Mouse (Mus musculus): Measurements from ENCODE around the gene Eipr1. TPM values are rescaled to one million over a fixed set of nuclear protein-coding genes. Genes with fewer than 3 reads are reported as not detected.

Eipr1 gene
- total RNA-seq, 2 experiments from 2014 or later: 63.9 to 65.5 TPM

DNA sequence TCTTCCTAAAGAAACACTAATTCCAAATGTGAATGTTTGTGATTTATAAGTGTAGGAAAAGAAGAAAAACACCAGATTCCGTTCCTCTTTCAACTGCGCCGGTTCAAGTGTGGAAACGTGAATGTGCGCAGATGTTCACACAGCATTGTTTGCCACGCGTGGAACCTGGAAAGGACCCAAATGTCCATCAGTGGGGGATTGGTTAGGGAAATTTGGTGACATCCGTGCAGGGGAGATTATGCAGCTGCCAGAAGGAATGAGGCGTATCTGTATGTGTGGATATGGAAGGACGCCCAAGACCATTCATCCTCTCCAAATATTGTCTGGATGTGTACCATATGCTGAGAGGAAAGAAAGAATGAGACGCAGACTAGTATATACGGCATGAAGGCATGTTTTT is 111.7 kb downstream of the Eipr1 start:
- DNase-seq (ENCODE audit: low spot score in 2 of 2): peak; percentile 39 to 59

DNA sequence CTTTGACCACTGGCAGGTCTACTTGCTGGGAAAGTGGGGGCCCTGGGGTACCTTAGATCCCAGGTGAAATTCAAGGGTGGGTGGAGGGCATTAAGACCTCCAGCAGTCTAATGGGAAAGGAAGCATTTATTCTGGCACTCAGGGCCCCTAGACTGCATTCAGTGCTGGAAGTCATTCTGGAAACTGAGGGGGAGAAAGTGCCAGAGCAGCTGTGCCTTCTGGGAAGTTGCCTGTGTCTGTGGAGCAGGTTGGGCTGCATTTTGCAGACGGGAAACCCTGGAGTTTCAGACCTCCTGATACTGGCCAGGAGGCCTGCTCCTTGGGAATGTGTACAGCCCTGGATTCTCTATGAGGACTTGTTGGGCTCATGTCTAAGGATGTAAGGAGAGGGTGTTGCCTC is 114.5 kb downstream of the Eipr1 start:
- DNase-seq (ENCODE audit: low spot score in 2 of 2): no peak

More for the DNA sequence above, 111.7 kb downstream of the Eipr1 start:
- intact Hi-C loops (cut with DNase I): no loop called here

DNA sequence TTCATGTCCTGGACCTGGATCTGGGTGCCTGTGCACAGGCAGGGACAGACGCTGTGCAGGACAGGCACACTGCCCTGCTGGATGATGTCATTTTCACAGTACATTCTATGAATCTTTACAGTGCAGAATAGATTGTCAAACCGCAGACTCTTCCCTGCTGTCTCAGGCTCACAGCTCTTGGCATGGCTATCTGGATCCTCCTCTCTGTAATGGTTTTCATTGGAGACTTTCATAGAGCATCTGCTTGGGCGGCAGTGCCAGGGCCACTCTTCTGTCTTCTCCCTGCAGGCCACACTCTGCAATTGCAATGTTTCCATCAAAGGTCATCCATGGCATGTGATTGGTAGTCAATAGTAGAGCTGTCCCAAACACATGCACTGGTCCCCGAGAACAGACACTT is 117.2 kb downstream of the Eipr1 start:
- intact Hi-C loops (cut with DNase I): no loop called here
- no peak for DNase-seq (ENCODE audit: low spot score in 2 of 2)

More for the DNA sequence above, 114.5 kb downstream of the Eipr1 start:
- intact Hi-C loops (cut with DNase I): no loop called here

DNA sequence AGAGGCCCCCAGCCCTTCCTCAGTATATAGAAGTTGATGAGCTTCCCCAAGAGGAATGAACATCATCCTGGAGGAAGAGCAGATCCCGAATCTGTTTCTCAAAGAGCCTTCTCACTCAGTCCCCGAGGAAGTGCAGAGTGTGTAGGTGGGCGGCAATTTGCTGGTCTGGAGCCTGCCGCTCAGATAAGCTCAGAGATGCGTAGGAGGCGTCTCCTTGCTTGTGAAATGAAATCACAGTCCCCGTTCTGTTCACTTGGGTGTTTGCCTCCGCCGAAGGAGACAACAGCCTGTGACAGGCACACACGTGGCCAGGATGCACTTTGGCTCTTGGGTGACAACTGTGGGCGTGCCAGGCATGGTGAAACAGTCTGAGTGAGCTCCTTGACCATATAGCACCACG is 120.7 kb downstream of the Eipr1 start:
- DNase-seq (ENCODE audit: low spot score in 2 of 2): peak; percentile 86 to 87
- intact Hi-C loops (cut with DNase I): loop anchor here (5.0 kb wide), 2 partner anchors 270 to 660 kb away; no protein-coding TSS in a partner anchor

DNA sequence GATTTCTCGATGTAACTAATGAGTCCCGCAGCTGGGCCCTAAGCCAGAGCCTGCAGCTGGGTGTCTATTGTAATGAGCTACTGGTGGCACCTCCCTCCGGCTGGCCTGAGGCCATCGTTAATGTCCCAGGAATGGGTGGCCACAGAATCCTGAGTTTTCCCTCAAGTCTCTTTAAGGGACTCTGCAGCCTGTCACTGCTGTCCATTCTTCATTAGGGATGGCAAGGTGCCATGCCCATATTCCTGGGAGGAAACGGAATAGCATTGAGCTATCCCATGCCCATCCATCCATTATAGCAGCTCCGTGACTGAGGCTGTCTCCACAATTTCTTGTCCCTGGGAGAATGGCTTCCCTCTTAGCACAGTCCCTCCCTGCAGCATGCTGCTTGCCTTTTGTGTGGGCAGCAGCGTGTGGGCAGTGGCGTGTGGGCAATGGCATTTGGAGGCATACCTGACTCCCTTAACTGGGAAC is 123.2 kb downstream of the Eipr1 start:
- intact Hi-C loops (cut with DNase I): loop anchor here (5.0 kb wide), 2 partner anchors 267 to 657 kb away; no protein-coding TSS in a partner anchor

DNA sequence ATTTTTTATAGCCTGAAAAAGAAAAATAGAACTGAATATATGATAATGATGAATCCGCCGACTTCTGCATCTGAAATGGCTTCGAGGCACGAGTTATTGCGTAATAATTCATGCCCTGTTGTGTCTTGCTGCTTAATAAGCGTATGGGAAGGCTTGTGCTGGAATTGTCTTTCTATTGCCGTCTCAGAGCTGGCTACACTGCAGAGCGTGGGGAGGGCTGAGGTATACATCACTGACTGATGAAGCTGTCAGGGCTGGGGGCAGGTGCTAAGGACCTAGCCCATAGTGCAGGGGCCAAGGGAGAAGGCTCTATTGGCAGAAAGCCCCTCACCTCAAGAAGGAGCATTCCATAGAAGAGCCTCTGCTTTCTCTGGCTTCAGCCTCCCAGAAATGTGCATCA is 123.9 kb downstream of the Eipr1 start:
- no peak for DNase-seq (ENCODE audit: low spot score in 2 of 2)
- intact Hi-C loops (cut with DNase I): no loop called here

More for the DNA sequence above, 123.2 kb downstream of the Eipr1 start:
- DNase-seq (ENCODE audit: low spot score in 2 of 2): peak; percentile 64 to 79

DNA sequence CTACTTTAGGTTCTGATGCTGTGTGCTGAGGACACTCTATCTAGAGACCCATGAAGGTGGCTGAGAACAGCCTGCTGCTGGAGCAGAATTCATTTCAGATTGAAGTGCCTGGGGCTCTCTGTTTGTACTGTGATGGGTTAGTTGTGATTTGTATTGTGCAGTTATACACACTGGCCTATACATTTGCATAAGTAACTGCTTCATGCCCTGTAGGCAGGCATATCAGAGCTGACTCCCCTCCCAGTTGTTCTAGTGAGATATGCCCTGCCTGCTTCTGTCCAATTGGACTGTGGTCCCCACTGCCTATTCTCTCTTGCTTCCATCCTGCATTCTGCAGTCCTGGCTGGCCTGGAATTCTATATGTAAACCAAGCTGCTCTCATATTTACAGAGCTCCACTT is 128.9 kb downstream of the Eipr1 start:
- intact Hi-C loops (cut with DNase I): no loop called here
- DNase-seq (ENCODE audit: low spot score in 2 of 2): no peak

DNA sequence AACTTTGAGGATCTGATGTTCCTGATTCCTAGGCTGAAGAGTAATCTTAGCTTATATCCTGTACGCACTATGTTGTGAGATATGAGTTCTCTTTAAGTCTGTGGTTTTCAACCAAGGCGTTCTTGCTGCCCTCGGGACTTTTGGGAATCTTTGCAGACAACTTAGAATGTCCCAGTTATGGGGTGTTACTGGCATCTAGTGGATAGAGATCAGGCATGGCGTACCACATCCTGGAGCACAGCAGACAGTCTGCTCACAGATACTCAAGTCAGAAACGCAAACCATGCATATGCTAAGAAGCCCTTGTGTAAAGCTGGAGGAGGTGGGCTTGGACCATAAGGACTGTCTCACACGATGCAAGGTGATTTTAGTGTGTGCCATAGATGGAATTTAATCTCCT is 136.1 kb downstream of the Eipr1 start:
- intact Hi-C loops (cut with DNase I): no loop called here
- DNase-seq (ENCODE audit: low spot score in 2 of 2): no peak

DNA sequence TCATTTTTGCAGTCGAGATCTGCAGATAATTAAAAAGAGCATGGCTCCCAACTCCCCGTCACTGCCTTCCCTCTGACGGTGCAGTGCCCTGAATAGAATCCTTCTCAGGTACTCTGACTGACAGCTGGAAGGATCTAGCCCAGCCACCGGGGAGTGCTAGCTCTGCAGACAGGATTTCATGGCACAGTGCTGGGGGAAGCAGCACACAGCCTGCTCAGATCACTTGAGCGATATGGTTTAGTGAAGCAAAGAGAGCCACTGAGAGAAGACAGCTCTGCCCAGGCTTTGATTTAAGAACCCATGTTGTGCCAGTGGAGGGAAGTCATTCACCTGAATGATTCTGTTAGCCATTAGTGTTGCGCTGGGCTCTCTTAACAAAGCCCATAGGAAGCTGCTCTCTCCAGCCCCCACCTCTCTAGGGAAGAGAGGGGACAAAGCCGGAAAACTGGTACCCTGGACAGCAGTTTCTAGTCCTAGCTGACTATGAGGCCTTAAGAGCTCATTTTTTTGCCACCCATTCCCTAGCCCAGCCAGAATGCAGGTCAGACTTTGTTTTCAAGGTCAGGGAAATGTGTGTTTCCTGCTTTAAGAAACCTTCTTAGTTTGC is 137.6 kb downstream of the Eipr1 start:
- DNase-seq (ENCODE audit: low spot score in 2 of 2): no peak
- intact Hi-C loops (cut with DNase I): no loop called here

DNA sequence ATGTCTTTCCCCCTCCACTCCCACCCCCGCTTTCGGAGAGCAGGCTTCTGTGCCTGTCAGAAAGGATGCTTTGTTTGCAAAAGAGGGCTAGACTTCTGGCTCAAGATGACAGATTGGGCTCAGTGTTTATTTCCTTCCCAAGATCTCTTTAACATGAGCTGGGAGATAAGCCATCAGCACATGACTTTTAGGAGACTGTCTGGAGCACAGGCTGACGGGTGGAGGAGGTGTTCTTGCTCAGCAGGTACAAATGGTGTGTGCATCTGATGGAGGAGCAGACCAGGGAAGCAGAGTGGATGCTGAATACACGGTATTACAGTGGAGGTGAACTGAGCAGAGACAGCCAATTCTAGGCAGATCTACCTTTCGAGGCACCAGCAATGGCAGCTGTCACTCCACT is 139.9 kb downstream of the Eipr1 start:
- no peak for DNase-seq (ENCODE audit: low spot score in 2 of 2)
- intact Hi-C loops (cut with DNase I): no loop called here

DNA sequence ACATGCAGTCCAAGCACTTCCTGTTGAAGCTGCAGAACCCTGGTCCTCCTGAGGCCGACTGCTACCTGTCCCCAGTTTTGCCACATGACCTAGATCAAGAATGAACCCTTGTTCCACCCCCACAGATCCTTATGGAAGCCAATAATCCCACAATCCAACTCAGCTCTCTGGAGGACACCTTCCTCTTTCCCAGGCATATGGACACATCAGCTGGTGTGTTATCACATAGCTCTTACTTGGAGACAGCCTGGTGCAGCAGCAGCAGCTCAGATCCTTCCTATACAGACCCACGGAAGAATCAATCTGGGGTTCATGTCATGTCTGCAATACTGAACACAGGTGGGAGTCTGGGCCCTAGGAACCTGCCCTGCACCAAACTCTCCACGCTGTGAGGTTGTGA is 145.0 kb downstream of the Eipr1 start:
- intact Hi-C loops (cut with DNase I): no loop called here
- DNase-seq (ENCODE audit: low spot score in 2 of 2): peak in 1 of 2 experiments; percentile 14

DNA sequence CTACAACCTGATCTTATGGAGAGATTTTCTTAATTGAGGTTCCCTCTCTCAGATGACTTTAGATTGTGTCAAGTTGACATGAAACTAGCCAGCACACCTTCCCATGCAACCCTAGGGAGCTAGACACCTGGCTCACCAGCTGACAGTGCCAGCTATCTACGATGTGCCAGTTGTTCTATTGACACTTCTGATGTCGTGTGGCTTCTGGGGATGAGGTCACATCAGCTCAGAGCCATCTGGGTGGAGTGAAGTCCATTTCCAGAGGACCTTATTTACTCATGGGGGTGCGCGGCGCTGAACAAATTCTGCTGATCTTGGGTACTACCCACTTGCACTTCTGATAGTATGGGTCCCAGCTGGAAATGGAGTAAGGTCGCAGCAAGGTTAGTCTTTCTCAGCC is 146.7 kb downstream of the Eipr1 start:
- intact Hi-C loops (cut with DNase I): no loop called here

DNA sequence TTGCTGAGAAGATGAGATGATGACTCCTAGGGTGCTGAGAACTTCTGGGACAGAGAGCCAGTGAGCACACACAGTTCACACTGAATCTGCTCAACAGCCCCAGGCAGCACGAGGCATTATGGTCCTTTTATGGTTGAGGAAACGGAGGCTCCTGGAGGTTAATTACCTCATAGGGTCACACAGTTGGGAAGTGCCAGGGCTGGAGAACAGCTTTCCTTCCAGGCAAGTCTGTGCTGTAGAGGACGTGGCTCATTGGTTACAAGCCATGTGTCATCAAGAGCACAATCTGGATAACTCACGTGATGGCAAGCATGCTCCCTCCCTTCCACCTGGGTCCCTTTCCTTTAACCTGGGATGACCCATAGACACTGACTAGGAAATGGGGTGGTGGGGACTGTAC is 148.1 kb downstream of the Eipr1 start:
- DNase-seq (ENCODE audit: low spot score in 2 of 2): no peak
- intact Hi-C loops (cut with DNase I): no loop called here

More for the DNA sequence above, 146.7 kb downstream of the Eipr1 start:
- no peak for DNase-seq (ENCODE audit: low spot score in 2 of 2)

DNA sequence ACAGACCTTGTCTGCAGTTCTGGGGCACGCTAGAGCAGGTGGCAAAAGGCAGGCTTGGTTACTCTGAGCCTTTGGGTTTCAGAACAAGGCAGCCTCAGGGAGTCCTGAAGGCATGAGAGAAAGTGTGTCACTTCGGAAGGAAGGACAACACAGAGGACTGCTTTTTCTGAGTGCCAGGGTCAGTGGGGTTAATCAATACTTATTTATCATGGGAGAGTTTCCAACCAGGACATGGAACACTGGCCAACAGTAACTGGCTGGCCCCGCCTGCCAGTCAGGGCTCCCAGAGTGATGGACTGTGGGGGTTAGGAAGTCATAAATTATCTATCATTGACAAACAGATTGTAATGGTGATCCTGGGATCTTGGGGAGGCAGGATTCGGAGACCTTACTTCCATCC is 148.7 kb downstream of the Eipr1 start:
- no peak for DNase-seq (ENCODE audit: low spot score in 2 of 2)
- intact Hi-C loops (cut with DNase I): no loop called here

DNA sequence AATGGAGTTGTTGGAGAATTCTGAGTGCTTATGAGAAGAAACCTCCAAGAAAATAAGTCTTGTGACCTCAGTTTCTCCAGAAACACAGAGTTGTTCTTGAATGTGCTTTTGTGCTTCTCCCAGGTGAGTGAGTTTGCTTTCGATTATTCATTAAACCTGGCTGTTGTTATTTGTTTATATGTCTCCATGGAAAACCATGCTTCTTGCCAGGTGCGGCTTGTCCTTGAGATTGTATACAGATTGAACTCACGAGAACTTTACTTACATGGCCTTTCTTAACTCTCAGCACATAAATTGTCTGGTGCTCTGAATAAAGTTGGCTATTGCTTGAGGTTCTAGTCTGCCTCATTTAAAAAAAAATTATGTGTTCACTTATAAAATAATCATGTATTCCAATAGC is 150.5 kb downstream of the Eipr1 start:
- intact Hi-C loops (cut with DNase I): no loop called here
- no peak for DNase-seq (ENCODE audit: low spot score in 2 of 2)

DNA sequence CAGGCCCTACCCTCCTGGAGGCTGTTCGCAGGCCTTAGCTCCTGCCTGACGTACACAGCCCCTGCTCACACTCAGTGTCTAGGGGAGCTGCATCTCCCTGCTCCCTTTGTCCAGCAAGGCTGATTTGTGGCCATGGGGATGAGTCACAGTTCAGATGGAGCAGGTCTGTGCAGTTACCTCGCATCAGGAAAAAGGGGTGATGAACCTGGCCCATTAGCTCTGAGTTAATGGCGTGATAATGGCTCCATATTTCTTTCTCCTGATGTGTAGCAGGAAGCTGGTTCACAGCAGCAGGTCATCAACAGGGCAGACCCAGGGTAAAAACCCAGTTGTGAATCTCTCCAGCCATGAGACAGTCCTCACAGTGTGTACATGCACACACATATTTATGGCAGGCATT is 151.5 kb downstream of the Eipr1 start:
- intact Hi-C loops (cut with DNase I): no loop called here

DNA sequence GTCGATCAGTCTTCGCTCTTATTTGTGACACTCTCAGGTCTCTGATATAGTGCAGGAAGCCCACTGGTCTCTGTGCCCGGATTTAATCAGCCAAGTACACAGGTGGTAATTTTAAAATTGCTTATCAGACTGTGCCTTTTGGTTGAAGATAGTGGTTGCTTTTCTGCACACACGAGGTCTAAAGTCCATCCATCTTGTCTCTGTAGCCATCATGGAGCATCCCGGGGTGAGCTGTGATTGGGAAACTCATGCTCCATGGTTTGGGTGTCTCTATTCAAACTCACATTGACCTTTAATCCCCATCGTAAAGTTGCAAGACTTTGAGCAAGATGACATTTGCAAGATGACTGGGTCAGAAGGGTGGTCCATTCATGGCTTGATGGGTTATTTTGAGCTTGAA is 153.9 kb downstream of the Eipr1 start:
- intact Hi-C loops (cut with DNase I): no loop called here
- DNase-seq (ENCODE audit: low spot score in 2 of 2): no peak

More for the DNA sequence above, 151.5 kb downstream of the Eipr1 start:
- no peak for DNase-seq (ENCODE audit: low spot score in 2 of 2)

DNA sequence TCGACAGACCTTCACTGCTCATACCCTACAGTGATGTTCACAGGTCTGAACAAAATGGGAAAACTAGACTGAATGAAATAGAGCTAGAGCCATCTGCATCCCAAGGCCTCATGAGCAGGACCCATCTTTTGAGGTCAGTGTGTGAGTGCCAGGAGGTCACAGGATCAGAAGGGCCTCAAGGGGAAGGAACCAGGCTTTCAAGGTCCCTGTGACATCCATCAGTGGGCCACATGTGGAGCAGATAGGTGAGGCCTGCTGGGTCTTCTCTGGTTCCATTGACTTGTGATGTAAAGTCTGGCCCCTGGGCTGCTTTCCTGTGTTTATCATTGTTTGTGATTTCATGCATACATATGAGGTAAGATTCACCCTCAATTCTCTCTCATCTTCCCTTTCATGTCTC is 154.4 kb downstream of the Eipr1 start:
- no peak for DNase-seq (ENCODE audit: low spot score in 2 of 2)
- intact Hi-C loops (cut with DNase I): no loop called here

DNA sequence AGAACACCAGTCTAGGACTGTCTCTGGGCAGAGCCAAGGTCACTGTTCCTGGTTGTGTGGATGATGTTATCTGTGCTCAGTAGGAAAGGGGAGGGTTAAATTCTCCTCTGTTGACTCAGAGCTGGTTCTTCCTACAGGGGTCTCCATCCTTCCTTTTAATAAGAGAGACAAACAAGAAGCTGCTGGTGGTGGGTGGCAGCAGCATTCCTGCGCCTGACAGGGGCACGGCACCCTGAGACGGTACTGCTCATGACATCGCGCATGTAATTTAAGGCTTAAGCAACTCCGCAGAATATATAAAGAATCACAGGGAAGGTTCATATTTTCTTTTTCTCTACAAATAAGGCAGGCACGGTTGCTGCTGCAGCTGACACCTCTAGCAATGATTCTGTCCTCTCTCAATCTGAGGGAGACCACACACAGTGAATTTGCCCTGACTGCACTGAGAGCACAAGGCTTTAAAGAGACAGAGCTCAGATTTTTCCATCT is 155.2 kb downstream of the Eipr1 start:
- intact Hi-C loops (cut with DNase I): no loop called here
- no peak for DNase-seq (ENCODE audit: low spot score in 2 of 2)

DNA sequence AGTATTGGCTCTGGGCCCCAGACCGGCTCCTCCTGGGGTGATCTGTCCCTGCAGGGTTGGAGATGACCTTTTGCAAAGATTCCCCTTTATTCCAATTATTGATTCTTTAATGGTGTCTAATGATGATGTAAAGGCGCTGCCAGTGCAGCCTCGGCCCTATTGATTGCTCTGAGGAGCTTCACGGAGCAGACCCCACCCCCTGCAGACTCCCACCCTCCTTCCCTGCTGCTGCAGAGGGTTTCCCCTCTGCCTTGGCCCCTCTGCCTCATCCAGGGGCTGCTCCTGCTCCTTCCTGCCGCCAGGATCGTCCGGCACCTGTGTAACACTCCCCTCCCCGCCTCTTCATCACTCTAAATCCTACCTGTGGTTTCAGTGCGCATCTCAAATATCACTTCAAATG is 156.2 kb downstream of the Eipr1 start:
- intact Hi-C loops (cut with DNase I): no loop called here
- no peak for DNase-seq (ENCODE audit: low spot score in 2 of 2)

DNA sequence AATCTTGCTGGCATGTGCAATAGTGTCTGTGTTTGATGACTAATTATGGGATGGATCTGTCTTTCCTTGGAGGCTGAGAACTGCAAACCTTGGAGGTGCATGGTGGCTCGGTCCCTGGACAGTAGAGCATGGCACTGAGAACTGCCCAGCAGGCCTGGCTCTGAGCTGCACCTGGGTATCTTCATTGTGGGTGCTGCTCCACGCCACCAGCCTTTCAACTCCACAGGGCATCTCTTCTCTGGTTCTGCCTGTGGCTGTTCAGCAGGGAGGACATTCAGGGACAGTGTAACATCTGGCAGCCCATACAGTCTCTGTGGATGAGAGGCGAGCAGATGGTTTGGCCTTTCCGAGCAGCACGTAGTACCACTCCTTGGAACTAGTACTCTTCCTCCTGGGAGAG is 158.2 kb downstream of the Eipr1 start:
- intact Hi-C loops (cut with DNase I): no loop called here
- no peak for DNase-seq (ENCODE audit: low spot score in 2 of 2)

DNA sequence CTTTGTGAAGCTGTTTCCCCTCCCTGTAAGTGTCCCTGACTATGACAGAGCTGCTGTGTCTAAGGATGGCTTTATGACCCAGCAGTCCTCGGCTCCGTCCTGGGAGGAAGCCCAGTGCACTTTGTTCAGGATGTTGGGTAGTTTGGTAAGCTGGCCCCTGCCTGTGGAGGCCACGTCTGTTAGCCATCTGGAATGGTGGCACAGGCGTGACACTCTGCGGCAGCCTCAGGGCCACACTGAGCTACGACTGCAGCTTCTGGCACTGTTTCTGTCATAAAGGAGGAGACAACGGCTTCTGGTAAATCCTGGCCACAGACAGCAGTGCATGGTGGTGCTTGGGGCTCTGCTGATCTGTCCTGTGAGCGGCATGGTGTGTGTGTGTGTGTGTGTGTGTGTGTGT is 159.0 kb downstream of the Eipr1 start:
- no peak for DNase-seq (ENCODE audit: low spot score in 2 of 2)
- intact Hi-C loops (cut with DNase I): no loop called here
